Mouse (Mus musculus) midbrain, embryonic 16.5 days (tissue): ENCODE results near the gene Golm1. TPM values are rescaled to one million over a fixed set of nuclear protein-coding genes. Genes with fewer than 3 reads are reported as not detected.
A peak's percentile ranks its signal among the peaks of the same experiment; 100 is the strongest.

Experiments used
- ATAC-seq: fragments of 200-750 bp; cut with Nextera tagmentation; 2 replicates; pipeline ENCODE4 v1.8.0; 2017; ENCODE audit warnings: moderate TSS enrichment
- H3K27ac ChIP-seq: fragments of 300-500 bp; sonication (generic); 2 replicates; pipeline ENCODE4 v1.5.1; 2014; ENCODE audit warnings: mild to moderate bottlenecking, low read length, mixed read lengths
- H3K27me3 ChIP-seq: fragments of 300-500 bp; sonication (generic); 2 replicates; pipeline ENCODE4 v1.6.1; 2014; ENCODE audit warnings: low read depth, low read length, mixed read lengths; ENCODE audit not compliant: control insufficient read depth, insufficient read depth
- H3K36me3 ChIP-seq: fragments of 300-500 bp; sonication (generic); 2 replicates; pipeline ENCODE4 v1.6.1; 2014; ENCODE audit warnings: mild to moderate bottlenecking, low read length, moderate library complexity, mixed read lengths; ENCODE audit not compliant: control insufficient read depth, insufficient read depth
- H3K4me1 ChIP-seq: fragments of 300-500 bp; sonication (generic); 2 replicates; pipeline ENCODE4 v1.6.1; 2014; ENCODE audit warnings: mild to moderate bottlenecking, low read length, mixed read lengths; ENCODE audit not compliant: control insufficient read depth, insufficient read depth
- H3K4me2 ChIP-seq: fragments of 300-500 bp; sonication (generic); 2 replicates; pipeline ENCODE4 v1.6.1; 2014; ENCODE audit warnings: mild to moderate bottlenecking, low read length, mixed read lengths
- H3K4me3 ChIP-seq: fragments of 300-500 bp; sonication (generic); 2 replicates; pipeline ENCODE4 v1.5.1; 2014; ENCODE audit warnings: low read depth, mild to moderate bottlenecking, low read length, moderate library complexity, mixed read lengths
- H3K9ac ChIP-seq: fragments of 300-500 bp; sonication (generic); 2 replicates; pipeline ENCODE4 v1.6.1; 2014; ENCODE audit warnings: low read depth, low read length, mixed read lengths
- H3K9me3 ChIP-seq: fragments of 300-500 bp; sonication (generic); replicated peaks from 2 replicates; pipeline ENCODE4 v1.6.1; 2014; ENCODE audit warnings: mild to moderate bottlenecking, low read length, mixed read lengths; ENCODE audit not compliant: control insufficient read depth, poor library complexity, severe bottlenecking
- WGBS: fragments of 180-500 bp; shearing (Covaris S2); extraction: QIAGEN DNeasy Blood & Tissue Kit; methylation state at CpG from one replicate; pipeline ENCODE4 v1.1.7; 2014; 5-methylcytosine and 5-hydroxymethylcytosine counted together
- polyA plus RNA-seq: library from polyadenylated mRNA; unstranded; fragments of >200 nt; fragmentation: Nextera tagmentation; extraction: Ambion mirVana; gene quantifications from 2 replicates; pipeline ENCODE4 v1.2.1, GENCODE M21; 2015

The Golm1 gene
- polyA plus RNA-seq, 1 experiment from 2014 or later, result 18.4 TPM

DNA sequence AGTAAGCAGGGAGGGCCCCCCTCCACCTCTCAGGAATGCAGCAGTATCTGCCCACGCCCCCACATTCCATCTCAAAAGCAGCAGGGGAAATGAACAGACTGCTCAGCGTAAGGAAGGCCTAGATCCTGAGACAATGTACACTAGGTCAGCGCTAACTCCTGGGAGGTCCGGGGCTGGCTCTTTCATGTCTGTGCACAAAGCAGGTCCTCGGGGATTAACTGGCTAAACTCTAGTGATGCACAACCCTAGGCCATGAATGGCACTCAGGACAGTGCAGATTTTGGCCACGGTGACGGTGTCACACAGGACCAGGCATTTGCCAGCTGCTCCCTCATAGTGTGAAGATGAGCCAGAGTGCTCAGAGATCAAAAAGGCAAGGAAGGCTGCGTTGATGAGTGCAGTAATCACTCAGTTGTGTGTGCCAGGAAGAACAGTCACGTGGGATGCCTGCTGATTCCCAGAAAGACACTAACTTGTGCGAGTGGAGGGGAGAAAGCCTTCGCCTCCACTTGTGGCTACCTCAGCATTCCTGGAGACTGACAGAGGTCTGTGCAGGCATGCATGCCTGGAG lies 28.9 kb downstream of the Golm1 start:
- Histone ChIP-seq H3K4me1 (no peaks in the 10 kb centered on the region; the same call in 1 of the 2 replicates), H3K36me3 (no peaks in the 10 kb centered on the region), H3K9me3 (no peaks in the 10 kb centered on the region), H3K4me2 (no peak overlapping the region), H3K27ac (no peak overlapping the region), H3K27me3 (no peaks in the 10 kb centered on the region), H3K9ac (no peak overlapping the region), H3K4me3 (no peak overlapping the region)
- 15% methylated on average over 11 of the region's 11 CpGs for WGBS
- ATAC-seq, result 0 out of 2 replicates have a peak, but pooled peaks have one; percentile 39

GRCm38 (mm10) chr13:59645491-59645890 lies 30.1 kb downstream of the Golm1 start:
- H3K27ac ChIP-seq, result no peak overlapping the region
- no peaks in the 10 kb centered on the region; the same call in 1 of the 2 replicates for H3K4me1 ChIP-seq
- H3K4me3 ChIP-seq, result no peak overlapping the region
- 88% methylated on average over 3 of the region's 3 CpGs for WGBS
- H3K27me3 ChIP-seq, result no peaks in the 10 kb centered on the region
- no peaks in the 10 kb centered on the region for H3K36me3 ChIP-seq
- H3K9ac ChIP-seq, result no peak overlapping the region
- no peak overlapping the region for H3K4me2 ChIP-seq
- H3K9me3 ChIP-seq, result no peaks in the 10 kb centered on the region
- no peak for ATAC-seq

DNA sequence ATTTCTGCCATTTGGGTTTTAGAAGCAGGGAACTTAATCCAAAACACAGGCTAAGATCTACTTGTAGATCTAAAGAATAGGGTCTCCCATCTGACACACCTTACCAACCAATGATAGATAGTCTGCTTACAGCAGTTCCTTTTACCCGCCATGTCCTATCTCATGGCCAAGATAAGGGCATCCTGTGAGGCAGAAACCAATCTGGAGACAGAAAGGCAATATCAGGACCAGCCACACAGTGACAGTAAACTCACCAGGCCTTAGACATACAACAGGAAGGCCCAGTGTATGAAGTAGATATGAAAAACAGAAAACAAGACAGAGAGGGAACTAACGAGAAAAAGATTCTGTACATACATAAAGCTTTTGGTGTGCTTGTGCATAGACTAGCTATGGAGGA lies 32.8 kb downstream of the Golm1 start:
- no peak for ATAC-seq
- Histone ChIP-seq H3K27me3 (no peaks in the 10 kb centered on the region), H3K27ac (no peak overlapping the region), H3K36me3 (peaks cover 3% of the 10 kb centered on the region), H3K9me3 (no peaks in the 10 kb centered on the region), H3K9ac (no peak overlapping the region), H3K4me1 (no peaks in the 10 kb centered on the region; the same call in 1 of the 2 replicates), H3K4me3 (no peak overlapping the region), H3K4me2 (no peak overlapping the region)
- 98% methylated on average over 2 of the region's 2 CpGs for WGBS

DNA sequence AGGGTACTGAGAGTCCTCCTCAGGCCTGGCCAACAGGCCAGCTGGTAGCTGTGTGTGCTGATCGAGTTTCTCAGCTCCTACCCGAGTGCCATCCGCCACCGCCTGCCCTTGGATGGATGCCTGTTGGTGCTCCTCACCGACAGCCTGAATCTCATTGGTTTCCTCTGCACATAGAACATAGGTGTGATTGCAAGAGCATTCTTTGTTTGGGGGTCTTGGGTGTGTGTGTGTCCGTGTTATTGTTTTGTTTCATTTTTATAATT lies 35.5 kb downstream of the Golm1 start:
- Histone ChIP-seq H3K4me3 (no peak overlapping the region), H3K4me2 (no peak overlapping the region), H3K36me3 (peaks cover 17% of the 10 kb centered on the region), H3K27me3 (no peaks in the 10 kb centered on the region), H3K9ac (no peak overlapping the region), H3K9me3 (no peaks in the 10 kb centered on the region), H3K4me1 (no peaks in the 10 kb centered on the region), H3K27ac (no peak overlapping the region)
- 90% methylated on average over 6 of the region's 6 CpGs for WGBS
- no peak for ATAC-seq

DNA sequence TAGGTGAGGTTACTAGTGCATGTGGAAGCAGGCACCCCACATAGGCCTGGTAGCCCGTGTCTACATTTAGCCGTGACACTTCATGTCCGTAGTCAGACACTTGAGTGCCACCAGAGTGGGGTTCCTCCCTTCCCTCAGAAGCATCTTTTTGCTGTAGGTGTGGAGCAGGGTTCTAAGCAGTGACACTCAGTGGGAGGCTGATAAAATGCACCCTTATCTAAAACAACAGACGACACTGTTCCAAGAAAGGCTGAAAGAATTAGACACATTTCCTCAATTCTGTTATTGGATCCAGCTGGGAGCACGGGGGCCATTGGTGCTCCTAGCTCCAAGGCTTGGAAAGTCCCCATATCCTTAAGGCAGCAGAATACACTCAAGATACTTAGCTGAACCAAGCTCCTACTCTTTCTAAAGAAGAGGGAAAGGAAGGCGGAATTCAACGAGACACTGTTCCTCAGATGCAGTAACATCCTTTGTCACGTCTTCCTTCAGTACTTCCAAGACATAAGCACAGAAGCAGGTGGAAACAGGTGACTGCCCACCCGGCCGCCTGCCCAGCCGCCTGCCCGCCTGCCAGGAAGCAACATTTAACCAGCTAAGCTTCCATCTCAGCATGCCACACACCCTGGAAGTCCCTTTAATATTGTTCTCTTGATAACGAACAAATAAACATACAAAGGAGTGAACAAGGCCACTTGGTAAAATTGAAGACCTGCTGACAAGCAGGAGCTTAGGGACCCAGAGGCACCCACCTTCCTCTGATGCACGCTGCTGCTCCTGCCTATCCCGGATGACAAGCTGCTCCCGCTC lies 36.0 kb downstream of the Golm1 start:
- H3K9ac ChIP-seq, result no peak overlapping the region

GRCm38 (mm10) chr13:59637800-59638199 lies 37.8 kb downstream of the Golm1 start:
- Histone ChIP-seq H3K4me1 (no peaks in the 10 kb centered on the region), H3K9ac (no peak overlapping the region), H3K4me2 (no peak overlapping the region), H3K9me3 (no peaks in the 10 kb centered on the region), H3K27ac (no peak overlapping the region), H3K4me3 (no peak overlapping the region), H3K27me3 (no peaks in the 10 kb centered on the region), H3K36me3 (peaks cover 27% of the 10 kb centered on the region)
- 93% methylated on average over 7 of the region's 7 CpGs for WGBS
- no peak for ATAC-seq

More for the DNA sequence above, 36.0 kb downstream of the Golm1 start:
- no peak overlapping the region for H3K4me3 ChIP-seq
- no peaks in the 10 kb centered on the region for H3K9me3 ChIP-seq
- no peaks in the 10 kb centered on the region for H3K27me3 ChIP-seq
- ATAC-seq, result no peak
- peaks cover 17% of the 10 kb centered on the region for H3K36me3 ChIP-seq
- 86% methylated on average over 16 of the region's 16 CpGs for WGBS
- H3K27ac ChIP-seq, result no peak overlapping the region
- no peak overlapping the region for H3K4me2 ChIP-seq
- no peaks in the 10 kb centered on the region for H3K4me1 ChIP-seq

DNA sequence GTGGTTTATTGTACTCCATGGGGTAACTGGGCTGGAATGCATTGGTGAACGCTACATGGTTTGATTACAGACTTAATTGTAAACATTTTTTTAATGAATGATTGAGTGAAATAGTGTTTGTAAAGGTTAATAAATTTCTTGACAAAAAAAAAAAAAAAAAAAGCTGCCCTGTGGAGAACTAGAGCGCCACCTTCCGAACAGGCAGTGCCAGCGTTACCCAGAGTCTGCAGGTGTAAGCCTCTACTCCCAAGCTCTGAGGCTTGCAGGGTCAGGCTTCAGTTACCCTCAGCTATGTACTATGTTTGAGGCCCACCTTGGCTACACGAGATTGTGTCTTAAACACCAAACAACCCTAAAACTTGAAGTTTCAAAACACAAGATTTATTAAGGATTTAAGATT lies 41.0 kb downstream of the Golm1 start:
- Histone ChIP-seq H3K27me3 (no peaks in the 10 kb centered on the region), H3K9me3 (no peaks in the 10 kb centered on the region), H3K9ac (no peak overlapping the region), H3K27ac (no peak overlapping the region), H3K4me2 (no peak overlapping the region), H3K4me1 (no peaks in the 10 kb centered on the region), H3K36me3 (peaks cover 50% of the 10 kb centered on the region), H3K4me3 (no peak overlapping the region)
- 74% methylated on average over 5 of the region's 5 CpGs for WGBS
- no peak for ATAC-seq

- Histone ChIP-seq H3K36me3 (peaks cover 49% of the 10 kb centered on the region), H3K4me2 (no peak overlapping the region), H3K27ac (no peak overlapping the region), H3K9ac (no peak overlapping the region), H3K27me3 (no peaks in the 10 kb centered on the region), H3K4me1 (no peaks in the 10 kb centered on the region), H3K4me3 (no peak overlapping the region), H3K9me3 (no peaks in the 10 kb centered on the region)
- ATAC-seq, result no peak
- 91% methylated on average over 7 of the region's 7 CpGs for WGBS
Observed at GRCm38 (mm10) chr13:59626739-59627138, 48.9 kb downstream of the Golm1 start.

- no peak overlapping the region for H3K9ac ChIP-seq
- no peak overlapping the region for H3K27ac ChIP-seq
- no peaks in the 10 kb centered on the region for H3K27me3 ChIP-seq
- no peak overlapping the region for H3K4me2 ChIP-seq
- H3K4me1 ChIP-seq, result no peaks in the 10 kb centered on the region
- peaks cover 43% of the 10 kb centered on the region for H3K36me3 ChIP-seq
- H3K4me3 ChIP-seq, result no peak overlapping the region
- ATAC-seq, result no peak
- 95% methylated on average over 5 of the region's 5 CpGs for WGBS
- no peaks in the 10 kb centered on the region for H3K9me3 ChIP-seq
Observed at GRCm38 (mm10) chr13:59624903-59625302, 50.7 kb downstream of the Golm1 start.
